Mouse (Mus musculus): Measurements from ENCODE around the gene Tgif1. TPM values are rescaled to one million over a fixed set of nuclear protein-coding genes. Genes with fewer than 3 reads are reported as not detected.

Gene Tgif1
- total RNA-seq (2023; ENCODE audit: inconsistent age): 271 to 309 TPM (median 303 TPM) in 4 replicates

DNA sequence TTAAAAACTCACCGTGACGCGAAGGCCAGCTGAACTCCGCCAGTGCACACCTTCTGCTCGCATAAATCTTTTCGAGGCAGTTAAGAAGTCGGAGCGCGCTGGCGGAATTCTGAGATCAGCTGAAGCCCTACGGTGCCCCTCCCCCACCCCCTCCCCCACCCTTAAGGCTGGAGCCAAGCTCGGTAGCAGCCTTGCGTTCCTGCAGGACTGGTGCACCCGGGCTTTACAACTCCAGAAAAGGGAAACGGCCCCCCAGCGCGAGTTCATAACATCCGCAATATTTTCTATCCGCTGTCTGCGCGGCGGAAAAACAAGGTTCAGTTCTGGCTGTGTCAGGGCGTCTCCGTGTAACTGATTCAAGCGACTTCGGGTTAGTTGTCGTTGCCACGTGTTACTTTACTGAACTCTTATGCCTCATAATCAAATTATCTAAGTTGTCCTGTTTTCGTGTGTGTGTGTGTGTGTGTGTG is at the start of gene Tgif1:
Gene Tgif1, minus strand, starts transcription at position 111 of the 470 bp plus-strand sequence.

Other genes with a start within 250 kb of the Tgif1 start
- 0.48 to 2.0 TPM (median 1.3 TPM) in 4 replicates for gene Myom1, start 149.1 kb upstream of the Tgif1 start, total RNA-seq (2023; ENCODE audit: inconsistent age)
- gene Myl12a, start 149.3 kb upstream of the Tgif1 start, total RNA-seq (2023; ENCODE audit: inconsistent age): 266 to 285 TPM (median 273 TPM) in 4 replicates

All from B cell, adult (primary cell).